Mouse (Mus musculus) forebrain, embryonic 14.5 days (tissue): ENCODE data around the gene Pakap. TPM values are rescaled to one million over a fixed set of nuclear protein-coding genes. Genes with fewer than 3 reads are reported as not detected.

Source experiments
- ATAC-seq: fragments of 200-750 bp; cut with Nextera tagmentation; 2 replicates; pipeline ENCODE4 v1.8.0; 2017; ENCODE audit warnings: mild to moderate bottlenecking, moderate library complexity
- DNase-seq: peaks from one replicate; pipeline ENCODE4 v3.0.0-alpha.2; 2015; ENCODE audit warnings: low spot score
- H3K27ac ChIP-seq: fragments of 300-500 bp; sonication (generic); 2 replicates; pipeline ENCODE4 v1.5.1; 2014; ENCODE audit warnings: low read depth, mild to moderate bottlenecking, control low read depth, low read length, moderate library complexity
- H3K27me3 ChIP-seq: fragments of 300-500 bp; sonication (generic); replicated peaks from 2 replicates; pipeline ENCODE4 v1.6.1; 2014; ENCODE audit warnings: low read length, control low read depth, mixed read lengths; ENCODE audit not compliant: control insufficient read depth, insufficient read depth
- H3K36me3 ChIP-seq: fragments of 300-500 bp; sonication (generic); 2 replicates; pipeline ENCODE4 v1.6.1; 2014; ENCODE audit warnings: low read length, control low read depth; ENCODE audit not compliant: control insufficient read depth, insufficient read depth
- H3K4me1 ChIP-seq: fragments of 300-500 bp; sonication (generic); 2 replicates; pipeline ENCODE4 v1.6.1; 2014; ENCODE audit warnings: antibody characterized with exemption, low read length, control low read depth; ENCODE audit not compliant: control insufficient read depth, insufficient read depth
- H3K4me2 ChIP-seq: fragments of 300-500 bp; sonication (generic); 2 replicates; pipeline ENCODE4 v1.6.1; 2014; ENCODE audit warnings: mild to moderate bottlenecking, control low read depth, low read length
- H3K4me3 ChIP-seq: fragments of 300-500 bp; sonication (generic); 2 replicates; pipeline ENCODE4 v1.5.1; 2014; ENCODE audit warnings: low read depth, low read length, control low read depth
- H3K9ac ChIP-seq: fragments of 300-500 bp; sonication (generic); 2 replicates; pipeline ENCODE4 v1.6.1; 2014; ENCODE audit warnings: mild to moderate bottlenecking, low read length, control low read depth, moderate library complexity
- H3K9me3 ChIP-seq: fragments of 300-500 bp; sonication (generic); replicated peaks from 2 replicates; pipeline ENCODE4 v1.6.1; 2016; ENCODE audit warnings: low read length, control low read depth, mixed read lengths; ENCODE audit not compliant: control insufficient read depth
- WGBS: fragments of 180-500 bp; shearing (Covaris S2); extraction: QIAGEN DNeasy Blood & Tissue Kit; methylation state at CpG from one replicate; pipeline ENCODE4 v1.1.7; 2014; 5-methylcytosine and 5-hydroxymethylcytosine counted together
- polyA plus RNA-seq: library from polyadenylated mRNA; unstranded; fragments of >200 nt; fragmentation: Nextera tagmentation; extraction: Ambion mirVana; gene quantifications from 2 replicates; pipeline ENCODE4 v1.2.1, GENCODE M21; 2014

Pakap gene
- polyA plus RNA-seq, 1 experiment from 2014 or later = 4.1 TPM

DNA sequence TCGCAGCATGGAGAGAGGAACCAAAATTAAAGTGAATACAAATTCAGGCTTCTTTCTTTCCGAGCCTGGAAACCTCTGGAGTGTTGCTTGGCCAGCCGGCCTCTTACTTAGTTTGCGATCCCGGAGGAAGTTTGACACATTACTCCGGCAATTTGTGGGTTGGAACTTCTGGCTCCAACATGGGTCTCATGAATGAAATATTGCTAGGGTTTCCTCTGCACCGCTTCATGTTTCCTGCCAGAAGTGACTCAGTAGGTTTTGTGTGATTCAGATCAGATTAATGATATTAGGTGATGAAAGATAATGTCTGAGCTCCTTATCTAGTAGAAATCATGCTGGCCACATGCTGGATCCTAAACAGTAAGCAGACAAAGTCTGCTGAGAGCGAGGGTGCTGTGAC, 293.9 kb downstream of the Pakap start:
- H3K4me1 ChIP-seq = no peaks in the 10 kb centered on the region
- H3K4me3 ChIP-seq = no peak overlapping the region
- no peaks in the 10 kb centered on the region for H3K27me3 ChIP-seq
- WGBS = 94% methylated on average over 8 of the region's 8 CpGs
- no peaks in the 10 kb centered on the region for H3K9me3 ChIP-seq
- ATAC-seq (no peak), DNase-seq (no peak)
- no peak overlapping the region for H3K27ac ChIP-seq
- no peak overlapping the region for H3K4me2 ChIP-seq
- no peak overlapping the region for H3K9ac ChIP-seq
- H3K36me3 ChIP-seq = no peaks in the 10 kb centered on the region

DNA sequence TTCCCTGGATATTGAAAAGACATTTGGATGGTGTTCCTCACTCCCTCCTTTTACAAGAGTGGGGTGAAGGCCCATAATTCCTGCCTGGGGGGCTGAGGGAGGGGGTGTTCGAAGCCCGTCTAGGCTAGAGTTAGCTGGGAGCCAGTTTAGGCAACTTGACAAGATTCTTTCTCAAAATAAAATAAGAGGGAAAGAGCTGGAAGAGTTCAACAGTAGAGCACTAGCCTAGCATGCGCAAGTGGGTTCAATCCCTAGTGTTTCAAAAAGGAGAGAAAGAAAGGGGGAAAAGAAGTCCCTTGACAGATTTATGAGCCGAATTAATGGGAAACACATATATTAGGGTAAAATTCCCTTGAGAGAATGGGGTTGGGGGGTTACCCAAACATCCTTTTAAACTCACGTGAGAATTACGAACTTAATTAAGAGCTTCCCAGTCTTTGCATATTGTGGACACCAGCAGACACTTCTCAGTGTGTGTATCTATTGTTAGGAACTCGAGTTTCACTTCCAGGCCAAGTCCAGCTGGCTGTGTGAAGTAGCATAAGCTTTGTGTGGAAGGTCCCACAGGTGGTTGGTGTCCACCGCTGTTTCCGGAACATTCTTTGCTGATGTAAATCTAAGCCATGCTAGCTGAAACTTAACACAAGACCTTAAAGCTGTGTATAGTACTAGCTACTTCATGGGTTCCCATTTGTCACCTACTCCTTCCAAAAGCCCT, 294.4 kb downstream of the Pakap start:
- ATAC-seq = no peak

GRCm38 (mm10) chr4:57866088-57866487, 298.1 kb downstream of the Pakap start:
- no peak for ATAC-seq

More for the DNA sequence above, 294.4 kb downstream of the Pakap start:
- Histone ChIP-seq H3K9me3 (no peaks in the 10 kb centered on the region), H3K27ac (no peak overlapping the region), H3K4me2 (no peak overlapping the region), H3K9ac (no peak overlapping the region), H3K27me3 (no peaks in the 10 kb centered on the region), H3K4me1 (peaks cover 6% of the 10 kb centered on the region), H3K36me3 (no peaks in the 10 kb centered on the region), H3K4me3 (no peak overlapping the region)
- no peak for DNase-seq
- WGBS = 81% methylated on average over 9 of the region's 9 CpGs

GRCm38 (mm10) chr4:57866990-57867389, 299.0 kb downstream of the Pakap start:
- DNase-seq = no peak
- 70% methylated on average over 9 of the region's 9 CpGs for WGBS
- no peak overlapping the region for H3K9ac ChIP-seq
- no peak overlapping the region for H3K4me3 ChIP-seq
- no peak overlapping the region for H3K4me2 ChIP-seq
- no peaks in the 10 kb centered on the region for H3K9me3 ChIP-seq
- peaks cover 6% of the 10 kb centered on the region for H3K4me1 ChIP-seq
- H3K27ac ChIP-seq = no peak overlapping the region
- ATAC-seq = no peak
- no peaks in the 10 kb centered on the region for H3K27me3 ChIP-seq
- H3K36me3 ChIP-seq = no peaks in the 10 kb centered on the region

More at GRCm38 (mm10) chr4:57866088-57866487, 298.1 kb downstream of the Pakap start:
- peak; percentile 30 for DNase-seq
- Histone ChIP-seq H3K4me1 (peaks cover 6% of the 10 kb centered on the region), H3K27ac (no peak overlapping the region), H3K36me3 (no peaks in the 10 kb centered on the region), H3K9me3 (no peaks in the 10 kb centered on the region), H3K4me3 (no peak overlapping the region), H3K4me2 (no peak overlapping the region), H3K27me3 (no peaks in the 10 kb centered on the region), H3K9ac (no peak overlapping the region)
- WGBS = 14% methylated on average over 2 of the region's 2 CpGs

DNA sequence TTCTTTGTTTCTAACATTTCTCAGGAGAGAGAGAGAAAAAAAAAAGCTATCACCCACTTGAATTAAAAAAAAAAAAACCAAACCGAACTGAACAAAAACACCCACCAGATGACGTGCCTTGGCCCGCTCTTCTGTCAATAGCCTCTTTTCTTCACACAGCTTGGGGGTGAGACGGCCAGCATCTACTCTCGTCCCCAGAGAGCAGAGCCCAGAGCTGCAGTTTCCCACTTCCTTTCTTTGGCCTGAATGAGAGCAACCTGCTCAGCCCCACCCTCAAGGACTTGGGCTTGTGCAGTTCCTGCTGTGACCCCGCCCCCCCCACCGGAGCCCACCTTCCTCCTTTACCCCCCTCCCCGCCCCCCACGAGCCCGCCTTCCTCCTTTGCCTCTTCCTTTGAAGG, 299.5 kb downstream of the Pakap start:
- Histone ChIP-seq H3K9ac (no peak overlapping the region), H3K4me2 (no peak overlapping the region), H3K27ac (no peak overlapping the region), H3K4me1 (peaks cover 6% of the 10 kb centered on the region), H3K27me3 (no peaks in the 10 kb centered on the region), H3K9me3 (no peaks in the 10 kb centered on the region), H3K36me3 (no peaks in the 10 kb centered on the region), H3K4me3 (no peak overlapping the region)
- WGBS = 45% methylated on average over 10 of the region's 10 CpGs
- DNase-seq (no peak), ATAC-seq (no peak)

GRCm38 (mm10) chr4:57879137-57879536, 311.2 kb downstream of the Pakap start:
- Histone ChIP-seq H3K27ac (no peak overlapping the region), H3K9me3 (no peaks in the 10 kb centered on the region), H3K4me3 (no peak overlapping the region), H3K27me3 (no peaks in the 10 kb centered on the region), H3K36me3 (no peaks in the 10 kb centered on the region), H3K4me2 (no peak overlapping the region), H3K4me1 (no peaks in the 10 kb centered on the region), H3K9ac (no peak overlapping the region)
- ATAC-seq (no peak), DNase-seq (no peak)
- 82% methylated on average over 5 of the region's 5 CpGs for WGBS

- Histone ChIP-seq H3K36me3 (no peaks in the 10 kb centered on the region), H3K9me3 (no peaks in the 10 kb centered on the region), H3K4me3 (no peak overlapping the region), H3K27me3 (no peaks in the 10 kb centered on the region), H3K4me2 (no peak overlapping the region), H3K4me1 (no peaks in the 10 kb centered on the region), H3K9ac (no peak overlapping the region), H3K27ac (no peak overlapping the region)
- WGBS = 13% methylated on average over 6 of the region's 6 CpGs
- ATAC-seq = peak; percentile 77
- peak; percentile 78 for DNase-seq
These were observed 311.9 kb downstream of the Pakap start for GRCm38 (mm10) chr4:57879804-57880357.

DNA sequence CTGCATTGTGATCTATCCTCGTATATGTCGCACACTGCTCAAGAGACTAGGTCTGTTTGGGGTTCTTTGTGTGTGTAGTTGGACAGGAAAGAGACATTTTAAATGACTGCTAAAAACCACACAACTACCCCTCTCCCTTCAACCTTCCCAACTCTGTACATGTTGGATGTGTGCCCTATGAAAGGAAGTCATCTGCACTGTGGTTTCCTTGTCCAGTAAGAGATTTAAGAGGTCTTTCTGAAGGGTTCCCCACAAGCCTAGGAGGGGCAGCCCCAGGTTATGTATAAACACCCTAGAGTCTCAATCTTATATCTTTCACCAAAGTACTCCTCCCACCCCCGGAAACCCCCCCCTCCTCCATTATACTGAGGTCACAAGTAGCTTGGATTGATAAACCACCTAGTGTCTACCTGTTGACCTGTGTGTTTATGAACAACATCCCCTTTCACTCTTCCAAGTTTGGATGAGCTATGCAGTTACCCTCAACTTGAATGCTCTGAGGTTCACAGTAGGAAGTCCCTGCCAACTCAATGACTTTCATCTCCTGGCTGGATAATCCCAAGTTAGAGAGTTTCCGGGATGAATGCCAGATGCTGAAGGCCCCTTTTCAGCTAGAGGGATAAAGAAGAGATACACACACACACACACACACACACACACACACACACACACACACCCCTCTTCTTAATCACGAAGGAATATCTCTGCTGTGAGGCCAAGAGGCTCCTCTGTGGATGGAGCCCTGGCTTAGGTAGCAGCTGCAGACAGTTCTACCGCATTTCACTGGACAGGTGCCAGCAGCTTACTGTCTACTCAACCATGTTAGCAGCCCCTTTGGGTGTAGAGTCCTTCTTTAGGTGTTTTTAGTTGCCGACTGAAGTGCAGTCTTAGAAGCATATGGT, 315.8 kb downstream of the Pakap start:
- WGBS = 58% methylated on average over 7 of the region's 7 CpGs
- Histone ChIP-seq H3K4me2 (no peak overlapping the region), H3K9ac (no peak overlapping the region), H3K4me3 (no peak overlapping the region), H3K4me1 (peaks cover 3% of the 10 kb centered on the region; the same call in 1 of the 2 replicates), H3K9me3 (no peaks in the 10 kb centered on the region), H3K27ac (no peak overlapping the region), H3K36me3 (no peaks in the 10 kb centered on the region), H3K27me3 (no peaks in the 10 kb centered on the region)
- DNase-seq (peak; percentile 35), ATAC-seq (no peak)
